Mouse (Mus musculus) neural tube, embryonic 14.5 days (tissue): ENCODE results near the gene Mrps35. TPM values are rescaled to one million over a fixed set of nuclear protein-coding genes. Genes with fewer than 3 reads are reported as not detected.

Experiments used
- ATAC-seq: fragments of 200-750 bp; cut with Nextera tagmentation; 2 replicates; pipeline ENCODE4 v1.8.0; 2017; ENCODE audit warnings: low read depth, mild to moderate bottlenecking, moderate TSS enrichment, moderate library complexity
- H3K27ac ChIP-seq: fragments of 300-500 bp; sonication (generic); 2 replicates; pipeline ENCODE4 v1.5.1; 2014; ENCODE audit warnings: low read depth, mild to moderate bottlenecking, control low read depth, low read length, moderate library complexity, mixed read lengths
- H3K27me3 ChIP-seq: fragments of 300-500 bp; sonication (generic); 2 replicates; pipeline ENCODE4 v1.6.1; 2014; ENCODE audit warnings: low read length; ENCODE audit not compliant: control insufficient read depth, insufficient read depth
- H3K36me3 ChIP-seq: fragments of 300-500 bp; sonication (generic); 2 replicates; pipeline ENCODE4 v1.6.1; 2014; ENCODE audit warnings: low read length, mixed read lengths; ENCODE audit not compliant: control insufficient read depth, insufficient read depth
- H3K4me1 ChIP-seq: fragments of 300-500 bp; sonication (generic); 2 replicates; pipeline ENCODE4 v1.6.1; 2014; ENCODE audit warnings: low read length; ENCODE audit not compliant: control insufficient read depth, insufficient read depth
- H3K4me2 ChIP-seq: fragments of 300-500 bp; sonication (generic); 2 replicates; pipeline ENCODE4 v1.6.1; 2014; ENCODE audit warnings: mild to moderate bottlenecking, low read depth, low read length, control low read depth
- H3K4me3 ChIP-seq: fragments of 300-500 bp; sonication (generic); 2 replicates; pipeline ENCODE4 v1.5.1; 2014; ENCODE audit warnings: low read depth, low read length, control low read depth, mixed read lengths
- H3K9ac ChIP-seq: fragments of 300-500 bp; sonication (generic); replicated peaks from 2 replicates; pipeline ENCODE4 v1.6.1; 2014; ENCODE audit warnings: low read depth, mild to moderate bottlenecking, control low read depth, low read length, mixed read lengths
- H3K9me3 ChIP-seq: fragments of 300-500 bp; sonication (generic); 2 replicates; pipeline ENCODE4 v1.6.1; 2016; ENCODE audit warnings: low read length; ENCODE audit not compliant: control insufficient read depth
- WGBS: fragments of 180-500 bp; shearing (Covaris S2); extraction: QIAGEN DNeasy Blood & Tissue Kit; methylation state at CpG from one replicate; pipeline ENCODE4 v1.1.7; 2014; 5-methylcytosine and 5-hydroxymethylcytosine counted together
- polyA plus RNA-seq: library from polyadenylated mRNA; unstranded; fragments of >200 nt; fragmentation: Nextera tagmentation; extraction: Ambion mirVana; gene quantifications from 2 replicates; pipeline ENCODE4 v1.2.1, GENCODE M21; 2014

The Mrps35 gene
- polyA plus RNA-seq, 1 experiment from 2014 or later, result 82.3 TPM

DNA sequence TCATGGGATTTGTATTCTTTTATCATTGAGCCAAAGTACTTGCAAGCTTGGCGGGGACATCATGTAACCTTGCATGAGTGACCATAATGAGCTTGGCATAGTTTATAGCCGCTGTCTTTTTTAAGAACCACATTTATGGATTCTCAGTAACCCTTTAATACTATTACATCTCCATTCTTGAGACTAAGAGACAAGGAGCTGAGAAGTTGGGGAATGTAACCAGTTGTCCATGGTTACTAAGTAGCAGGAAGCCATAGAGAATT is 19.5 kb upstream of the Mrps35 start:
- no peaks in the 10 kb centered on the region for H3K9me3 ChIP-seq
- no peak overlapping the region for H3K9ac ChIP-seq
- H3K4me2 ChIP-seq, result no peak overlapping the region
- no peak overlapping the region for H3K27ac ChIP-seq
- H3K4me3 ChIP-seq, result no peak overlapping the region
- H3K4me1 ChIP-seq, result no peaks in the 10 kb centered on the region
- no peak for ATAC-seq
- H3K36me3 ChIP-seq, result no peaks in the 10 kb centered on the region
- H3K27me3 ChIP-seq, result no peaks in the 10 kb centered on the region
- WGBS, result 84% methylated on average over 2 of the region's 2 CpGs

DNA sequence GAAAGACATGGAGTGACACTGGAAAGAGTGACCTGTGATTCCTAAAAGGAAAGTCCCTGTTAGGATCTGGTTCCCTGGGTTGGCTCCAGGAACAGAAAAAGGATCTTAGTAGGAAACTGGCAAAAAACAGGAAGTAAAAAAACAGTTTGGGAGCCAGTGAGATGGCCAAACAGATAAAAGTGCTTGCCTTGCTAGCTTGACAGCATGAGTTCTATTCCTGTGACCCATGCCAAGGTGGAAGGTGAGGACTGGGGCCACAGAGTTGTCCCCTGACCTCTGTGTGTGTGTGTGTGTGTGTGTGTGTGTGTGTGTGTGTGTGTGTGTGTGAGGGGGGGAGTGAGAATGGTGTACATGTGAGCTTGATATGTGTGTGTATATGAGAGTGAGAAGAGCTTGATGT is 19.0 kb upstream of the Mrps35 start:
- H3K9me3 ChIP-seq, result no peaks in the 10 kb centered on the region
- no peak for ATAC-seq
- H3K4me1 ChIP-seq, result no peaks in the 10 kb centered on the region

DNA sequence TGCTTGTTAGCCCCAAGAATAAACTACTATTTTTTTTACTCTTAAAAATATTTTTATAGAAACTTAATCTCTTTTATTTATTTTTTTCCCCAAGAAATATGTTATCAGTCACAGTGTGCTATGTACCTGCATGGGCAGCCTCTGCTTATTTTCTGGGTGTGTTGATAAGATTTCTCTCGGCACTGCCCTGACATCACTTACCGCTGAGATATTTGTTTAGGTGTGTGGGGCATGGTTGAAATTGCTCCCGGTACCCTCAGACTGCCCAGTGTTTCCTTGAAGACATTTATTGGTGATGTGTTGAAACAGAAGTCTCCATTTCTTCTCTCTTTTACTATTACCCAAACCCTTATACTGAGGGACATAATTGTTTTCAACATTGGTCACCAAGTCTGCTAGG is 17.8 kb upstream of the Mrps35 start:
- H3K4me3 ChIP-seq, result no peak overlapping the region
- no peaks in the 10 kb centered on the region for H3K4me1 ChIP-seq
- H3K27ac ChIP-seq, result no peak overlapping the region
- no peak overlapping the region for H3K4me2 ChIP-seq
- no peaks in the 10 kb centered on the region for H3K9me3 ChIP-seq
- no peaks in the 10 kb centered on the region for H3K36me3 ChIP-seq
- no peaks in the 10 kb centered on the region for H3K27me3 ChIP-seq
- H3K9ac ChIP-seq, result no peak overlapping the region
- no peak for ATAC-seq
- 88% methylated on average over 3 of the region's 3 CpGs for WGBS

More for the DNA sequence above, 19.0 kb upstream of the Mrps35 start:
- Histone ChIP-seq H3K27me3 (no peaks in the 10 kb centered on the region), H3K9ac (no peak overlapping the region), H3K27ac (no peak overlapping the region), H3K4me3 (no peak overlapping the region), H3K36me3 (no peaks in the 10 kb centered on the region), H3K4me2 (no peak overlapping the region)

DNA sequence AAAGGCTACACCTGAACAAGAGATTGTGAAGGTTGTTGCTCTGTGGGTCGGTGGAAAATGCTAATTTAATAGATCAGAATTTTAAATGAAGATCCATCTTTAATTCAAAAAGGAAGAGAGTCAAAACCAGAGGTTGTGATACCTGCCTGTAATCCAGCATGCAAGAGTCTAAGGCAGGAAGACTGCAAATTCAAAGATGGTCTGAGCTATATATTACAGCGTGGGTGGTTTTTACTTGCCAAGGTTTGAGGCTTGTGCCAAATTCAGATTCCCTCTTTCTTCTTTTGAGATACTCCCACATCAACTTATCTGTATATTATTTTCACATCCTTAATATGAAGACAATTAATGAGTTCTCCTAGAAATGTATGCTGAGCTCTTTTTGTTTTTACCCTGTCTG is 14.2 kb upstream of the Mrps35 start:
- no peak overlapping the region for H3K9ac ChIP-seq
- H3K9me3 ChIP-seq, result no peaks in the 10 kb centered on the region
- 88% methylated on average over 2 of the region's 2 CpGs for WGBS
- no peaks in the 10 kb centered on the region for H3K27me3 ChIP-seq
- ATAC-seq, result no peak
- no peak overlapping the region for H3K4me2 ChIP-seq
- H3K4me3 ChIP-seq, result no peak overlapping the region
- H3K4me1 ChIP-seq, result no peaks in the 10 kb centered on the region
- no peak overlapping the region for H3K27ac ChIP-seq
- no peaks in the 10 kb centered on the region for H3K36me3 ChIP-seq

DNA sequence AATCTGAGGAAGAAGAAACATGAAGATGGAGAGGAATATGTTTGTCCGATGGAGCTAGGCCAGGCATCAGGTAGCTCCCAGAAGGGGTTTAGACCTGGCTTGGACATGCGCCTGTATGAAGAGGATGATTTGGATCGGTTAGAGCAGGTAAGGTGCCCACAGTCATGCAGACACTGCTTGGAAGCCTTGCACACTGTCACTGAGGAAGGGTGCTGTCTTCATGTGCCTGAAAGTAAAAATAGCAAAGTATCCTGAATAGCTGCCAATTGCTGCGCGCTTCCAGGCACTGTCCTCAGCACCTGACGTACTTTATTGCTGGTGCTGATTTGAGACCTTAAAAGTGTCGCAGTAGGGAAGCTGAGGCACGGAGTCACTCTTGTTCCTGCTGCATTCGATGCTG is 13.0 kb upstream of the Mrps35 start:
- Histone ChIP-seq H3K9me3 (no peaks in the 10 kb centered on the region), H3K4me3 (no peak overlapping the region), H3K4me1 (no peaks in the 10 kb centered on the region), H3K36me3 (no peaks in the 10 kb centered on the region), H3K27me3 (no peaks in the 10 kb centered on the region), H3K4me2 (no peak overlapping the region), H3K9ac (no peak overlapping the region), H3K27ac (no peak overlapping the region)
- ATAC-seq, result no peak
- WGBS, result 93% methylated on average over 9 of the region's 9 CpGs

DNA sequence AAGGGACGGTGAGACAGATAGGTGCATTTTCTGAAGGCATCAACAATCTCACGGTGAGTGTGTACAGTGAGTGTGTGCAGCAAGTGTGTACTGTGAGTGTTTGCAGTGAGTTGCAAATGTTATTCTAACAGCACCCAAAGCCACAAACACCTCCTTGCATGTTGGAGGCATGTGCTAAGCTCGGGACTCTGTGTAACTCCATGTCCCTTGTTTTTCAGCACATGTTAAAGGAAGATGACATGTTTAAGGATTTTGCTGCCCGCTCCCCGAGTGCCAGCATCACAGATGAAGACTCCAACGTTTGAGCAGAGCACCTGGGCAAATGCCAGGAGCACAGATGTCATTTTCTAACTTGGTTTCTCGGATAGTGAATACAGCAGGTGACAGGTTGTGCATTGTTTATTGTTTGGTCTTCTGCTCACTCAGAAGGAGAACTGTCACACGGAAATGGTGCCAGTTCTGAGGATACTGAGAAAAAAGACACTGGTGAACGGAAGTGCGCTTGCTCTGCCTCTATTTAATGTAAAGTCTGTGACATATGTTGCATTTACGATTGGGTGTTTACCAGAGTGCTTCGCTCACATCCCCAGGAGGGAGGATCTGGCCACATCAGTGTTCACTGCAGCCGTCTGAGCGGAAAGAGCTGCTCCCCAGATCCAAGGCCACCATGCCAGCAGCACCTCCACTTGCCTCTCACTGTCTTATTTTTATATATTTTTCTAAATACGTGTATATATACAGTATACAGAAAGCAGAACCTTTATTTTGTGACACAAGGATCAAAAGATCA is 12.3 kb upstream of the Mrps35 start:
- Histone ChIP-seq H3K9me3 (no peaks in the 10 kb centered on the region), H3K27me3 (no peaks in the 10 kb centered on the region), H3K36me3 (no peaks in the 10 kb centered on the region), H3K4me1 (no peaks in the 10 kb centered on the region), H3K4me3 (no peak overlapping the region), H3K27ac (no peak overlapping the region), H3K4me2 (no peak overlapping the region), H3K9ac (no peak overlapping the region)
- WGBS, result 82% methylated on average over 15 of the region's 15 CpGs
- ATAC-seq, result no peak

DNA sequence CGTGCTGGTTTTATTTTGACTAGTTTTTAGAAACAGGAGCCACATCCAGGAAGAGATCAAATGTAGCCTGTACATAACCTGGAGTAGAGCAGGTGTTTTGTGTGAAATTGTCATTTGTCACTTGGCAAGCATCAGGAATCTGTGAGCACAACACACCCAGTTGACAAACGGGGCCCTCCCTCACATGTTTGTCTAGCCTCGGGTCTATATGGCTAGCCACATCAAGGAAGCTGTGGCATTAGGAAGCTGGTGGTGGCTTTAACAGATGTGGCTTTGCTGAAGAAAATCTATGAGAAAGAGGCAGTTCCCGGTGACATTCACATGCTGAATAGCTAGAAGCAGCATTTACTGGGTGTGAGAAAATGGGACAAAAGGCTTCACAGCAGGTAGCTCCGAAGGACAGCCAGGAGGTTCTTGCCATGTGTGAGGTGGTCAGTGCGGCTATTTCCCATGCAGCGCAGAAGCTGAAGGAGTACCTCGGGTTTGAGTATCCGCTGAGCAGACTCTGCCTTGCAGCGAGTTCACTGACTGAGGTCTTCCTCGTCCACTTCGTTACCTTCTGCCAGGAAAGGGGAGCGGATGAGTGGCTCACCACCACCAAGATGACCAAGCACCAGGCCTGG is 10.2 kb upstream of the Mrps35 start, which contains the start of gene Rep15:
Rep15 (plus strand) TSS at position 282 of the 623 bp plus-strand sequence.
- no peaks in the 10 kb centered on the region for H3K27me3 ChIP-seq
- 23% methylated on average over 13 of the region's 13 CpGs for WGBS
- no peak within 1 kb of the TSS for H3K4me2 ChIP-seq
- no peaks in the 10 kb centered on the region for H3K9me3 ChIP-seq
- ATAC-seq, result no peak
- H3K9ac ChIP-seq, result no peak within 1 kb of the TSS
- H3K4me3 ChIP-seq, result no peak within 1 kb of the TSS
- H3K4me1 ChIP-seq, result no peaks in the 10 kb centered on the region
- H3K27ac ChIP-seq, result no peak within 1 kb of the TSS
- no peaks in the 10 kb centered on the region for H3K36me3 ChIP-seq

DNA sequence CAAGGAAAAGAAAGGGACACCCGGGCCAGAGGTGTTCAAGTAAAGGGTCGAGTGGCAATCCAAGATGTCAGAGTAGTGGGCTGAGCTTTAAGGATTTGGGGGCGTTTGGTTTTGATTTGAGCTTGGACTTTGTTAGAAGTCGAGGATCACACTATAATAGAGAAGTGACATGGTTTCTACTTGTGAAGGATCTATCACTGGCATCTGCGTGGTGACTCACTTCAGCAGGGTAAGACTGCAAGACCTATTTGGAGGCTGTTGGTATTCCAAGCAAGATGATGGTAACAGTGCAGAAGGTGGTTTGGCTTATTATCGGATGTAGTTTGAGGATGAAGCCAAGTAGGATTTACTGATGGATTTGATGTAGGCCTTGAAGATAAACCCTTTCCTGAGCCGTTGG is 1.1 kb downstream of the Mrps35 start:
- H3K9ac ChIP-seq, result peak overlapping the region; percentile 89; the same call in 1 of the 2 replicates
- H3K4me2 ChIP-seq, result peak overlapping the region; percentile 72
- H3K36me3 ChIP-seq, result peaks cover 13% of the 10 kb centered on the region; the same call in 1 of the 2 replicates
- H3K27ac ChIP-seq, result no peak overlapping the region
- no peaks in the 10 kb centered on the region for H3K9me3 ChIP-seq
- H3K27me3 ChIP-seq, result no peaks in the 10 kb centered on the region
- H3K4me1 ChIP-seq, result peaks cover 7% of the 10 kb centered on the region
- no peak for ATAC-seq
- 56% methylated on average over 7 of the region's 7 CpGs for WGBS
- H3K4me3 ChIP-seq, result peak overlapping the region; percentile 53

DNA sequence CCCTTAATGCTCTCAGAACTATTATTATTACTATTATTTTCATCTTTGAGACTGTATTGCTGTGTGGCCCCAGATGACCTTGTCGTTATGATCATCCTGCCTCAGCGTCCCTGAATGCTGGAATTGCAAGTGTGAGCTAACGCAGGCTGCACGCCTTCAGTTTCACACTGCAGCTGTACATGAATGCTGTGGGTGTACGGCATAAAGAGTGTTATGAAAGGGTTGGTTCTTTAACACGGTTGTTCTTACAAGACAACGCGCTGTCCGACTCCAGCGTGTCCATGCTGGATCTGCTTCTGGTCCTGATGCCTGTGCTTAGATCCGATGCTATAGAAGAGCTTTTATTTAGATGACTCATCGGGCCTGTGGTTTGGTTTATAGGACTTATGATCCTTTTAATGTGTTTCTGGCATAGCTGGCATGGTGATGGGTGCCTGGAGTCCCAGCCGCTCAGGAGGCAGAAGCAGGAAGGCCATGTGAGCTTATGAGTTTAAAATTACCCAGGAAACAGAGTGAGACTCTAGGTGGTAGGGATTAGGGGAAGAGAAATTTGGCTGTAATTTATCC is 6.8 kb downstream of the Mrps35 start:
- H3K4me3 ChIP-seq, result no peak overlapping the region
- no peak overlapping the region for H3K27ac ChIP-seq
- H3K4me1 ChIP-seq, result no peaks in the 10 kb centered on the region
- WGBS, result 98% methylated on average over 13 of the region's 13 CpGs
- ATAC-seq, result no peak
- peaks cover 39% of the 10 kb centered on the region for H3K36me3 ChIP-seq
- H3K27me3 ChIP-seq, result no peaks in the 10 kb centered on the region
- no peak overlapping the region for H3K9ac ChIP-seq
- no peak overlapping the region for H3K4me2 ChIP-seq
- H3K9me3 ChIP-seq, result no peaks in the 10 kb centered on the region
